Mouse (Mus musculus) ovary, postnatal 10 days (tissue): Measurements from ENCODE around the gene Aqp7.
"Not testable (repeated sequence)": the region's sequence is repeated elsewhere in the genome, so short reads cannot be mapped to it uniquely, and the experiment has no call there.

ENCODE experiments used
- DNase-seq: peaks from one replicate; pipeline ENCODE4 v3.0.0; 2022; ENCODE audit warnings: low spot score

The Aqp7 gene

GRCm38 (mm10) chr4:41047524-41048271 lies at the start of gene Aqp7:
TSS of gene Aqp7 (minus strand) at chr4:41048139.
- DNase-seq, result no peak

GRCm38 (mm10) chr4:41097381-41097780 lies 49.4 kb upstream of the Aqp7 start:
- DNase-seq, result no peak

GRCm38 (mm10) chr4:41096794-41097193 lies 48.9 kb upstream of the Aqp7 start:
- DNase-seq, result no peak

GRCm38 (mm10) chr4:41096169-41096568 lies 48.2 kb upstream of the Aqp7 start:
- DNase-seq, result no peak

- DNase-seq, result no peak
Measured at GRCm38 (mm10) chr4:41094361-41094760, 46.4 kb upstream of the Aqp7 start.

GRCm38 (mm10) chr4:41092958-41093357 lies 45.0 kb upstream of the Aqp7 start:
- DNase-seq, result no peak

GRCm38 (mm10) chr4:41091391-41091790 lies 43.5 kb upstream of the Aqp7 start:
- DNase-seq, result no peak

- no peak for DNase-seq
Measured at GRCm38 (mm10) chr4:41089705-41090104, 41.8 kb upstream of the Aqp7 start.

GRCm38 (mm10) chr4:41089189-41089588 lies 41.2 kb upstream of the Aqp7 start:
- no peak for DNase-seq

- no peak for DNase-seq
Measured at GRCm38 (mm10) chr4:41087459-41088298, 39.7 kb upstream of the Aqp7 start.

- DNase-seq, result no peak
Measured at GRCm38 (mm10) chr4:41086947-41087346, 39.0 kb upstream of the Aqp7 start.

GRCm38 (mm10) chr4:41084819-41085218 lies 36.9 kb upstream of the Aqp7 start:
- DNase-seq, result no peak

GRCm38 (mm10) chr4:41082803-41083202 lies 34.9 kb upstream of the Aqp7 start:
- not testable (repeated sequence) for DNase-seq

GRCm38 (mm10) chr4:41081733-41082132 lies 33.8 kb upstream of the Aqp7 start:
- no peak for DNase-seq

- no peak for DNase-seq
Measured at GRCm38 (mm10) chr4:41078726-41079125, 30.8 kb upstream of the Aqp7 start.

- no peak for DNase-seq
Measured at GRCm38 (mm10) chr4:41074461-41074860, 26.5 kb upstream of the Aqp7 start.

GRCm38 (mm10) chr4:41073008-41073817 lies 25.3 kb upstream of the Aqp7 start:
- no peak for DNase-seq

- no peak for DNase-seq
Measured at GRCm38 (mm10) chr4:41071500-41072429, 23.8 kb upstream of the Aqp7 start.

- no peak for DNase-seq
Measured at GRCm38 (mm10) chr4:41065196-41065595, 17.3 kb upstream of the Aqp7 start.

- no peak for DNase-seq
Measured at GRCm38 (mm10) chr4:41063894-41064673, 16.1 kb upstream of the Aqp7 start.
